Mouse (Mus musculus): ENCODE results near the gene Tulp4. TPM values are rescaled to one million over a fixed set of nuclear protein-coding genes. Genes with fewer than 3 reads are reported as not detected.

Tulp4 gene
- polyA plus RNA-seq, 1 experiment from 2014 or later = 89.8 TPM

DNA sequence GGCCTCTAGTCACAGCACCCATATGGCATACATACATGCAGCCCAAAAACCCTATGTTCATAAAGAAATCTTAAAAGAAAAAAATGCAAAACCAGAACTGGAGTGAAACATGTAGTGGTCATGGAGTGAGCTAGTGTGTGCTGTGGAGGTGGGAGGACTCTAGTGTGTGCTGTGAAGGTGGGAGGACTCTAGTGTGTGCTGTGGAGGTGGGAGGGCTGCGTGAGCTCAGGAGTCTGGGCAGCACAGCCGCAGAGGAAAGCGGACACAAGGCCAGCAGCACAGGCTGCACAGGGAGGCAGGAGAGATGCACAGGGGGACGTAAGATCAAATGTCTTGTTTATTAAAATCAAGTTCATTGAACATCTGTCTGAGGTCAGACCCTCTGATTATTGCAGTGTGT is 17.5 kb downstream of the Tulp4 start:
- WGBS = 84% methylated on average over 4 of the region's 4 CpGs
- no peak overlapping the region for H3K4me2 ChIP-seq (replicated peaks)
- 0 out of 2 replicates have a peak, but pooled peaks cover 3% of the 10 kb centered on the region for H3K4me1 ChIP-seq
- H3K4me3 ChIP-seq (replicated peaks) = no peak overlapping the region
- no peak overlapping the region for H3K27ac ChIP-seq (replicated peaks)
- peaks cover 33% of the 10 kb centered on the region for H3K36me3 ChIP-seq
- no peaks in the 10 kb centered on the region for H3K9me3 ChIP-seq (replicated peaks)
- no peak overlapping the region for H3K9ac ChIP-seq
- H3K27me3 ChIP-seq = no peaks in the 10 kb centered on the region
- ATAC-seq (ENCODE audit: insufficient number of reproducible peaks, low FRiP score, low TSS enrichment, low read depth) = no peak

GRCm38 (mm10) chr17:6125441-6125840 is 19.2 kb downstream of the Tulp4 start:
- Histone ChIP-seq H3K27ac (replicated peaks) (no peak overlapping the region), H3K4me3 (replicated peaks) (no peak overlapping the region), H3K27me3 (no peaks in the 10 kb centered on the region), H3K9ac (no peak overlapping the region), H3K4me1 (no peaks in the 10 kb centered on the region), H3K4me2 (replicated peaks) (no peak overlapping the region), H3K9me3 (replicated peaks) (no peaks in the 10 kb centered on the region), H3K36me3 (peaks cover 33% of the 10 kb centered on the region)
- 94% methylated on average over 3 of the region's 3 CpGs for WGBS
- ATAC-seq (ENCODE audit: insufficient number of reproducible peaks, low FRiP score, low TSS enrichment, low read depth) = no peak

GRCm38 (mm10) chr17:6128039-6128438 is 21.8 kb downstream of the Tulp4 start:
- no peaks in the 10 kb centered on the region for H3K27me3 ChIP-seq
- 33% methylated on average over 3 of the region's 3 CpGs for WGBS
- no peak overlapping the region for H3K9ac ChIP-seq
- H3K4me1 ChIP-seq = no peaks in the 10 kb centered on the region
- peaks cover 22% of the 10 kb centered on the region for H3K36me3 ChIP-seq
- H3K4me2 ChIP-seq (replicated peaks) = no peak overlapping the region
- ATAC-seq (ENCODE audit: insufficient number of reproducible peaks, low FRiP score, low TSS enrichment, low read depth) = no peak
- H3K27ac ChIP-seq (replicated peaks) = no peak overlapping the region
- no peak overlapping the region for H3K4me3 ChIP-seq (replicated peaks)
- H3K9me3 ChIP-seq (replicated peaks) = no peaks in the 10 kb centered on the region

GRCm38 (mm10) chr17:6129361-6129760 is 23.1 kb downstream of the Tulp4 start:
- Histone ChIP-seq H3K27me3 (no peaks in the 10 kb centered on the region), H3K4me2 (replicated peaks) (no peak overlapping the region), H3K9me3 (replicated peaks) (no peaks in the 10 kb centered on the region), H3K27ac (replicated peaks) (no peak overlapping the region), H3K4me1 (no peaks in the 10 kb centered on the region), H3K36me3 (peaks cover 12% of the 10 kb centered on the region; the same call in 1 of the 2 replicates), H3K4me3 (replicated peaks) (no peak overlapping the region), H3K9ac (no peak overlapping the region)
- ATAC-seq (ENCODE audit: insufficient number of reproducible peaks, low FRiP score, low TSS enrichment, low read depth) = no peak
- WGBS = 82% methylated on average over 4 of the region's 4 CpGs

DNA sequence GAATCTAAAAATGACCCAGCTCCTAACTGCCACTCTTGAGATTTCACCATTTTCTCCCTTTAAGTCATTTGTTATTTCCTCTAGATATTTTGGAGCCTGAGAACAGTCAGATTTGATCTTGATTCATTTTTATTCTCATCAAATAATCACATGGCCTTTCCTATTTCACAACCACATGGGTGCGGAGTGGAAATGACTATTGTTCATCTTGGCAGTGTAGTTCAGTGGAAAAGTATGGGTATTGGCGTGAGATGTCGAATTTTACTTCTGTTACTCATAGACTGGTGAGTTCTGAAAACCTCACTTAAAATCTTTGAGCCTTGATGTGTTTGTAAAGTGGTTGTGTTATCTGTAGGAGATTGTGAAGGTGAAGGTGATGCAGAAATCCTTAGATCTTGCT is 24.8 kb downstream of the Tulp4 start:
- no peak overlapping the region for H3K4me2 ChIP-seq (replicated peaks)
- no peak overlapping the region for H3K4me3 ChIP-seq (replicated peaks)
- no peaks in the 10 kb centered on the region for H3K27me3 ChIP-seq
- no peak for ATAC-seq (ENCODE audit: insufficient number of reproducible peaks, low FRiP score, low TSS enrichment, low read depth)
- 97% methylated on average over 3 of the region's 3 CpGs for WGBS
- no peaks in the 10 kb centered on the region for H3K36me3 ChIP-seq
- no peaks in the 10 kb centered on the region for H3K4me1 ChIP-seq
- no peak overlapping the region for H3K9ac ChIP-seq
- H3K9me3 ChIP-seq (replicated peaks) = no peaks in the 10 kb centered on the region
- no peak overlapping the region for H3K27ac ChIP-seq (replicated peaks)

GRCm38 (mm10) chr17:6140875-6141274 is 34.6 kb downstream of the Tulp4 start:
- H3K4me3 ChIP-seq (replicated peaks) = no peak overlapping the region
- no peak overlapping the region for H3K4me2 ChIP-seq (replicated peaks)
- H3K36me3 ChIP-seq = peaks cover 15% of the 10 kb centered on the region; the same call in 1 of the 2 replicates
- H3K9ac ChIP-seq = no peak overlapping the region
- H3K27me3 ChIP-seq = no peaks in the 10 kb centered on the region
- H3K27ac ChIP-seq (replicated peaks) = no peak overlapping the region
- H3K9me3 ChIP-seq (replicated peaks) = no peaks in the 10 kb centered on the region
- WGBS = 65% methylated on average over 3 of the region's 3 CpGs
- no peaks in the 10 kb centered on the region for H3K4me1 ChIP-seq
- no peak for ATAC-seq (ENCODE audit: insufficient number of reproducible peaks, low FRiP score, low TSS enrichment, low read depth)

- H3K9me3 ChIP-seq (replicated peaks) = no peaks in the 10 kb centered on the region
- no peak overlapping the region for H3K9ac ChIP-seq
- ATAC-seq (ENCODE audit: insufficient number of reproducible peaks, low FRiP score, low TSS enrichment, low read depth) = no peak
- no peaks in the 10 kb centered on the region for H3K27me3 ChIP-seq
- no peak overlapping the region for H3K4me3 ChIP-seq (replicated peaks)
- 77% methylated on average over 2 of the region's 2 CpGs for WGBS
- H3K36me3 ChIP-seq = peaks cover 15% of the 10 kb centered on the region; the same call in 1 of the 2 replicates
- no peak overlapping the region; the same call in 1 of the 2 replicates for H3K27ac ChIP-seq (replicated peaks)
- no peaks in the 10 kb centered on the region for H3K4me1 ChIP-seq
- H3K4me2 ChIP-seq (replicated peaks) = no peak overlapping the region
Measured at GRCm38 (mm10) chr17:6141344-6141743, 35.1 kb downstream of the Tulp4 start.

DNA sequence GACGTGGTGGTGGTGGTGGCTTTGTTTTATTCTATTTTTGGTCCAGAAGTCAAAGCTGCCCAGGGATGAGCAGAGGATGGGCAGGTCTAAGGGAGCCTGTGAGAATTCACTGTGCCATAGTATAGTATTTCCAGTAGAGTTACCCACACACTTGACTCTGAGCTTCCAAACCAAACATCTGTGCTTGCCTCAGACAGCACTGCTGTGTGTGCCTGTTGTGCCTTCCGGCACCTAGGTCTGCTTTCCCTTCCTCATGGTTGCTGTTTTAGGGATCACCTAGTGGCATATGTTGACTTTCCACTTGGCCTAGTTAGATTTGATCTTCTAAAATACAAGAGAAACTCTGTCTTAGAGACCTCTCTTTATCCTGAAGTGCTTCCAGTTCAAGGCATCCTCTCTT is 39.0 kb downstream of the Tulp4 start:
- ATAC-seq (ENCODE audit: insufficient number of reproducible peaks, low FRiP score, low TSS enrichment, low read depth) = no peak
- 76% methylated on average over 2 of the region's 2 CpGs for WGBS
- Histone ChIP-seq H3K27ac (replicated peaks) (no peak overlapping the region), H3K9me3 (replicated peaks) (no peaks in the 10 kb centered on the region), H3K4me1 (no peaks in the 10 kb centered on the region), H3K27me3 (no peaks in the 10 kb centered on the region), H3K9ac (no peak overlapping the region), H3K4me3 (replicated peaks) (no peak overlapping the region), H3K4me2 (replicated peaks) (no peak overlapping the region), H3K36me3 (peaks cover 4% of the 10 kb centered on the region; the same call in 1 of the 2 replicates)

- H3K36me3 ChIP-seq = 0 out of 2 replicates have a peak, but pooled peaks cover 3% of the 10 kb centered on the region
- no peak for ATAC-seq (ENCODE audit: insufficient number of reproducible peaks, low FRiP score, low TSS enrichment, low read depth)
- no peaks in the 10 kb centered on the region for H3K4me1 ChIP-seq
- no peak overlapping the region for H3K4me2 ChIP-seq (replicated peaks)
- H3K27ac ChIP-seq (replicated peaks) = no peak overlapping the region
- no peaks in the 10 kb centered on the region for H3K9me3 ChIP-seq (replicated peaks)
- H3K4me3 ChIP-seq (replicated peaks) = no peak overlapping the region
- H3K9ac ChIP-seq = no peak overlapping the region
- WGBS = 86% methylated on average over 4 of the region's 4 CpGs
- H3K27me3 ChIP-seq = no peaks in the 10 kb centered on the region
Measured at GRCm38 (mm10) chr17:6152941-6153340, 46.7 kb downstream of the Tulp4 start.

DNA sequence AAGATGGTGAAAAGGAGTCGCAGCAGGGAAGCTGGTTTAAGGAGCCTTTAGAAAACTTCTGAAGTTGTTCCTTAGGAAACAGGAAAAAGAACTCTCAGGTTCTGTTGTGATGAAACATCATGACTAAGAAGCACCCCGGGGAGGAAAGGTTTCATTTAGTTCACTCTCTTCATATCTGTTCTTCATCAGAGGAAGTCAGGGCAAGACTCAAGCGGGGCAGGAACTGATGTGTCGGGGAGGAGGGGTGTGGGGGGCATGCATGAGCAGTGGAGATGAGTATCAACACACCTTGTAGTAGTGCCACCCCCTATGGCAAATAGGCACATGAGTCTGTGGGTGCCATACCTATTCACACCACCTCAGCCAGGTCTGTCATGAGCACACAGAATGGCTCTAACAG is 47.3 kb downstream of the Tulp4 start:
- 73% methylated on average over 4 of the region's 4 CpGs for WGBS
- Histone ChIP-seq H3K9me3 (replicated peaks) (no peaks in the 10 kb centered on the region), H3K36me3 (0 out of 2 replicates have a peak, but pooled peaks cover 3% of the 10 kb centered on the region), H3K4me1 (no peaks in the 10 kb centered on the region), H3K9ac (no peak overlapping the region), H3K4me3 (replicated peaks) (no peak overlapping the region), H3K27ac (replicated peaks) (no peak overlapping the region), H3K4me2 (replicated peaks) (no peak overlapping the region), H3K27me3 (no peaks in the 10 kb centered on the region)
- no peak for ATAC-seq (ENCODE audit: insufficient number of reproducible peaks, low FRiP score, low TSS enrichment, low read depth)

GRCm38 (mm10) chr17:6154366-6154765 is 48.1 kb downstream of the Tulp4 start:
- H3K27me3 ChIP-seq = no peaks in the 10 kb centered on the region
- 60% methylated on average over 4 of the region's 4 CpGs for WGBS
- H3K4me1 ChIP-seq = no peaks in the 10 kb centered on the region
- no peak overlapping the region for H3K27ac ChIP-seq (replicated peaks)
- ATAC-seq (ENCODE audit: insufficient number of reproducible peaks, low FRiP score, low TSS enrichment, low read depth) = no peak
- H3K9ac ChIP-seq = no peak overlapping the region
- 0 out of 2 replicates have a peak, but pooled peaks cover 3% of the 10 kb centered on the region for H3K36me3 ChIP-seq
- no peaks in the 10 kb centered on the region for H3K9me3 ChIP-seq (replicated peaks)
- H3K4me2 ChIP-seq (replicated peaks) = no peak overlapping the region
- no peak overlapping the region for H3K4me3 ChIP-seq (replicated peaks)

DNA sequence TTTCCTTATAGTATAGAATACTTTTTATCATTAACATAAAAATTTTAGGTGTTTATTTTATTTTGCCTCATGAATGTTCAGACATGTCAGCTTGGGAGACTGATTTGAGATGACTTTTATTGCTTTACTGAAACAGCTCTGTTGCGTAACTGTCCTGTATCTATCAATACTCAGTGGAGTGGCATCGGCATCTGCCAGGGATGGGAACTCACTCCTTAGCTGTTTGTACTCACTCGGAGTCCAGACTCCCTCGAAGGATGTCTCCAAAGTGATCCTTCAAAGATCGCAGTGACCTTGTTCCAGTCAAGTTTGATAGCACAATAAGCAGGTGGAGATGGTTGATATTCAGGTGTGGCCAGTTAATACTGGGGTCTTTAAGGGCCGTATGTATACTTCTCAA is 54.3 kb downstream of the Tulp4 start:
- no peak overlapping the region for H3K4me2 ChIP-seq (replicated peaks)
- H3K4me3 ChIP-seq (replicated peaks) = no peak overlapping the region
- WGBS = 90% methylated on average over 6 of the region's 6 CpGs
- no peaks in the 10 kb centered on the region for H3K27me3 ChIP-seq
- H3K4me1 ChIP-seq = no peaks in the 10 kb centered on the region
- 0 out of 2 replicates have a peak, but pooled peaks cover 3% of the 10 kb centered on the region for H3K36me3 ChIP-seq
- H3K9ac ChIP-seq = no peak overlapping the region
- H3K9me3 ChIP-seq (replicated peaks) = no peaks in the 10 kb centered on the region
- no peak for ATAC-seq (ENCODE audit: insufficient number of reproducible peaks, low FRiP score, low TSS enrichment, low read depth)
- no peak overlapping the region for H3K27ac ChIP-seq (replicated peaks)

Measured in embryonic facial prominence, embryonic 15.5 days (tissue).